Mouse (Mus musculus): ENCODE data around the gene Hist3h2ba.

Hist3h2ba gene

DNA sequence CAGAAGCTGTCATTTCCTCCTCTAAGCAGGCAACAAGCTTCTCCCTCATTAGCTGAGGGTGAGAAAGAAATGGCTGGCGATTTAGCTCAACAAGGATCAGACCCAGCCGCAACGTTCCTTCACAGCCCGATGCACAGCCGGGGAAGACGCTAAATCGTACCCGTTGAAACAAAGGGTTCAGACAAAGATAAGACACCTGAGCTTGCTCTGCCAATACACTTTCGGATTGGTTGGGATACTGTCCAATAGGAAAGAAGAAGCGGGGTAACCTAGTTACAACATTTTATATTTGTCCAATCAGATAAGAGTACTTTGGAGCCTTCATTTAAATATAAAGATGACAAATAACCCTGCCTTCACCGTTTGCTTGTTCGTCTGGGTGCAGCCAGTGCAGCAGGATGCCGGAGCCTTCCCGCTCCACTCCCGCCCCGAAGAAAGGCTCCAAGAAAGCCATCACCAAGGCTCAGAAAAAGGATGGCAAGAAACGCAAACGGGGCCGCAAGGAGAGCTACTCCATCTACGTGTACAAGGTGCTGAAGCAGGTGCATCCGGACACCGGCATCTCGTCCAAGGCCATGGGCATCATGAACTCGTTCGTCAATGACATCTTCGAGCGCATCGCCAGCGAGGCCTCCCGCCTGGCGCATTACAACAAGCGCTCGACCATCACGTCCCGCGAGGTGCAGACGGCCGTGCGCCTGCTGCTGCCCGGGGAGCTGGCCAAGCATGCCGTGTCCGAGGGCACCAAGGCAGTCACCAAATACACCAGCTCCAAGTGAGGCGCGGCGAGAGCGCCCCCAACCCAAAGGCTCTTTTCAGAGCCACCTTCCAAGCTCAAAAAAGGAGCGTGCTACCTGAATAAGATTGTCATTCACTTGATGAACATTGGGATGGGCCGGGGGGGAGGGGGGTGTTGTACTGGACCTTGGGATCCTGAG, at the start of gene Hist3h2ba:
Hist3h2ba (plus strand) TSS at position 379 of the 938 bp plus-strand sequence.
- peak; percentile 48 to 71 for DNase-seq

DNA sequence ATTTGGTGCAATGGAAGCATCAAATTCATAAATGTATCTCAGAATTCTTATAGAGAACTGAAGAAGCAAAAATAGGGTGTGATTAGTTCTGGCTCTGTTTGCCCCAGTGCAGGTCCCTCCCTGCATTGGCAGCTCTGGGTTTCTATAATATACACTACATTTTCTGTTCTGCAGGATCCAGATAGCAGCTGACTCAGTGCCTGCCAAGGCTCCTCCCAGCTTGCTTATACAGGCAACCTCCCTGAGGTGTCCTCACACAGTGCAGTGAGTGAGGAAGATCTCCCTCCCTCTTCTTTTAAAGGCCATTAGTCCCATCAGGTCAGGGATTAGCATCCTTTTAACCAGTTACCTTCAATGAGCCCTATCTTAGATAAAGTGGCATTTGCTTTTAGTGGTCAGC, 47.6 kb upstream of the Hist3h2ba start:
- no peak for DNase-seq

- DNase-seq, result peak; percentile 92 to 95
Measured at GRCm38 (mm10) chr11:58903511-58904409, 45.0 kb upstream of the Hist3h2ba start, which contains the start of gene Zfp39. Gene Zfp39 (minus strand): TSS chr11:58904225.

- no peak for DNase-seq
Measured at GRCm38 (mm10) chr11:58904410-58904718, 44.4 kb upstream of the Hist3h2ba start.

- DNase-seq, result peak in 1 of 2 experiments; percentile 20
Measured at GRCm38 (mm10) chr11:58904838-58905237, 43.9 kb upstream of the Hist3h2ba start.

- DNase-seq, result no peak
Measured at GRCm38 (mm10) chr11:58913776-58914175, 34.9 kb upstream of the Hist3h2ba start.

GRCm38 (mm10) chr11:58914461-58915028, 34.2 kb upstream of the Hist3h2ba start:
- DNase-seq, result no peak

- DNase-seq, result peak; percentile 49 to 63
Measured at GRCm38 (mm10) chr11:58916879-58917744, 31.6 kb upstream of the Hist3h2ba start.

DNA sequence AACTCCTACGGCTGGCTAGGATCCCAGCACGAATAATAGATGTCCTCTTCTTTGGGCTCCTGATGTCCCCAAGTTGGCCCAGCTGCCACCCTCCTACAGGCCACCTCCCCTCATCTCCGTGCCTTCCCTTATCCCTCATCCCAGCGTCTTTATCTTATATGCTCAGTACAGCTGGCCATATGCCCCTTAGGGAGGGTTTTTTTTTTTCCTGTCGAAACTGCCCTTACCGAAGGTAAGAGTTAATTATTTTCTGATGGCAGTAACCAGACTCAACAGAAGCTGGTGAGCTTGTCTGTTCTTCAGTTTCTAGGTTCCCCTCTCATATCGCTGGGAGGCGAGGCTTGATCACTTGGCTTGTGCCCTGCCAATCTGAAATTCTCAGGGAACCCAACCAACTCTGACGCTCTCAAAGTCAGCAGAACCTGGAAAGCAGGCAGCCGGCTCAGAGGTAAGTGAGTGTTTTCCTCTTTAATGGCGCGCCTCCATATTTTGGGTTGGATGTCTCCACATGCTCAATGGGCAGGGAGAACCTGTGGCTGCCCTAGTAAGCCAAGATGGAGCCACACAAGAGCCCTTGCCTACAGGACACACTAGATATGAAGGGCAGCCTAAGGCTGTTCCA, 30.9 kb upstream of the Hist3h2ba start, which contains the start of gene Btnl10:
Btnl10 (plus strand) TSS at position 164 of the 622 bp plus-strand sequence.
- no peak for DNase-seq

DNA sequence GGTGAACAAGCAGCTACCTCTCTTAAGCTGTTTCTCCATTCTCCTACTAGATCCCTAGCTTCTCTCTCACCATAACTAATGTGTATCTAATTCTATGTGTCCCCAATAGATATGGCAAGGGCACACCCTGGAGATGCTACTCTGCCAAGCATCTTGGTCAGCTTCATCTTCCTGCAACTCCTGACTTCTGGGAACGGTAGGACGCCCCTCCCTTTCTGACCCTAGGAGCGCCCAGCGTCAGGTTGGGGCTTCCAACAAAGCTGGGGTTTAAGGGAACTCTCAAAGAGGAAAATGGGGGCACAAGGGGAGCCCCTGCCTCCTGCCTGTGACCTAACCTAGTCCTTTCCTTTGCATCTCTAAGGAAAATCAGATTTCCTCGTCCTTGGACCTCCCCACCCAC, 30.0 kb upstream of the Hist3h2ba start:
- no peak for DNase-seq

- DNase-seq, result no peak
Measured at GRCm38 (mm10) chr11:58922420-58922819, 26.3 kb upstream of the Hist3h2ba start.

DNA sequence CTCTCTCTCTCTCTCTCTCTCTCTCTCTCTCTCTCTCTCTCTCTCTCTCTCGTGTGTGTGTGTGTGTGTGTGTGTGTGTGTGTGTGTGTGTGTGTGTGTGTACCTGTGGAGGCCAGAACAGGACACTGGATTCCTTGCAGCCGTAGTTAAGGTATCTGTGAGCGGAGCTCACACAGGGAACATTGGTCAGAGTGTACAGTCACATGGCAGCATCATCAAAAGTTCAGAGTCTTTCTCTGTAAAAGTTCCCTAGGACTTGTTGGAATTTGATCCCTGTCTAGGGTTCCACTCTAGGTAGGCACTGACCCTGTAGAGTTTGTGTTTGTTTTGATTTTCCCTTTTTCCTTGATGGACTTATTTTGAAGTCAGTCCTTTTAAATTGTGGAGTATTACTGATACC, 22.1 kb upstream of the Hist3h2ba start:
- DNase-seq, result no peak

DNA sequence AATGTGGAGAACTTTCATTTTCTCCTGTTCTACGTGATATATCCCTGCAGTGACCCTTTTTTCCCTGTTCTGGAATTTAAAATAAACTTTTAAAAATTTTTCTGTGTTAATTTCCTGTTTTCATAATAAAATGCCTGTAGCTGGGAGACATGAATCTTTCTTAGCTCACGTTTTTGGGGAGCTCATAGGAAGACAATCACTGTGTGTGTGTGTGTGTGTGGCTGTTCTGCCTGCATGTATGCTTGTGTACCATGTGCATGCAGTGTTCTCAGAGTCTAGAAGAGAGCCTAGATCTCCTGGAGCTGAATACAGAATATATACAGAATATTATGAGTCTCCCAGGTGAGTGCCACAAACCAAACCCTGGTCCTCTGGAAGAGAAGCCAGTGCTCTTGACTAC, 21.7 kb upstream of the Hist3h2ba start:
- DNase-seq, result no peak

GRCm38 (mm10) chr11:58927790-58928651, 20.7 kb upstream of the Hist3h2ba start:
- DNase-seq, result peak; percentile 43 to 68

DNA sequence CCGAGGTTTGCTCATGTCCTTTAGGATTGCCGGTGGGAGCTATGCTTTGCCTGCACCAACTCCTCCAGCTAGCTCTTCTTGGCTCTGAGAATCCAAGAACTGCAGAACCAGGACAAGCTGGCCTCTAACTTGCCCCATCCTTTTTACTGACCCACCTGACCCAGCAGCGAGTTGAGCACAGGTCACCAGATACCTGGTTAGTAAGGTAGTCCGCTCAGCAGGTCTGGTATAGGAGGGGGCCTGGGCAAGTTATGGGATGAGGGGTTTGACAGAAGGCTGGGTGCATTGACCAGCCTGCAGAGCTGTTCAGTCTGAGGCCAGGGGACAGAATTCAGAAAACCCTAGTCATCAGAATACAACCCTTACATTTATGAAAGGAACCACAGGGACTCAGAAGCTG, 19.7 kb upstream of the Hist3h2ba start:
- DNase-seq, result no peak

DNA sequence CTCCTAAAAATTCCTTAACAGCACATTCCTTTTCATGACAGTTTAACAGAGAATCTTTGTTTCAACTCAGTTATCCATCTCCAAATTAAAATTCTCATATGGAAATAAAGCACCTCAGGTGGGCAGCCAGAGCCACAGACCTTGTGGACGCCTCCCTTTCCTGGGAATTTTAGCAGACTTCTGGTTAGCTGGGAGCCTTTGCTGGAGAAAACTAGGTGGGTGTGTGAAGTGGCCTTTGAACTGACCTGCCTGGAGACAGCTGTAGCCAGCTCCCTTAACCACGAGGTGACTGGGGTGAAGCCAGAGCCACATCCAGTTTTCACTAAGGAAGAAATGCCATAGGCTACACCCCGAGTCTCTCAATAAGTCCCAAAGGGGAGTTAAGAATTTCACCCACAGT, 19.1 kb upstream of the Hist3h2ba start:
- no peak for DNase-seq

DNA sequence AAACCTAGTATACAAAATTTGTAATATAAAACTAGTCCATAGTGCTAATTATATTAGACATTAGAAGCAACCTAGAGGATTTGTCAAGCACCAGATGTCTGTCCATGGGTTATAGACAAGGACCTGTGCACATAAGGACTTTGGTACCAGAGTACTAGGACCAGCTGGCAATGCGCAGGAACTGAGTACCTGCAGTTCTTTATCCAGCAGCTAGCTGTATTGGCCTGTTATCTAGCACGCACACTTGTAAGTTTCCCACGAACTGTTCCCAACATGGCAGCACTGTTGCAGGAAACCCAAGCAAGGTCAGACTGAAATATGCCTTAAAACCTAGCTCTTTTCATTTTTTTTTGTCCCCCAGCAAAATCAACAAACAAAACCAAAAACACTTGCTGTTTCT, 18.5 kb upstream of the Hist3h2ba start:
- DNase-seq, result no peak

- no peak for DNase-seq
Measured at GRCm38 (mm10) chr11:58931576-58931975, 17.1 kb upstream of the Hist3h2ba start.

- DNase-seq, result no peak
Measured at GRCm38 (mm10) chr11:58937909-58938308, 10.8 kb upstream of the Hist3h2ba start.

- peak; percentile 81 to 83 for DNase-seq
Measured at GRCm38 (mm10) chr11:58938322-58939087, 10.2 kb upstream of the Hist3h2ba start, which contains the start of gene Rnf187. Gene Rnf187 (minus strand): TSS chr11:58938916.
